Mouse (Mus musculus) heart, adult 2 months (tissue): ENCODE measurements around the gene Wfdc2.

Source experiments
- CTCF ChIP-seq: fragments of 200-600 bp; IDR thresholded peaks from 2 replicates; pipeline ENCODE4 v1.8.1; 2022; ENCODE audit warnings: antibody characterized with exemption, mild to moderate bottlenecking, moderate library complexity
- EP300 ChIP-seq: fragments of 200-500 bp; IDR thresholded peaks from 2 replicates; pipeline ENCODE4 v1.6.1; 2011; ENCODE audit warnings: low read depth, low read length, control low read depth; ENCODE audit not compliant: insufficient read depth
- POLR2A ChIP-seq: fragments of 200-500 bp; IDR thresholded peaks from 2 replicates; pipeline ENCODE4 v1.6.1; 2011; ENCODE audit warnings: mild to moderate bottlenecking, low read depth, low read length, control low read depth; ENCODE audit not compliant: insufficient read depth

- TF ChIP-seq POLR2A (no peak), CTCF (no peak), EP300 (no peak)
Measured at GRCm38 (mm10) chr2:164558426-164558825, 3.8 kb upstream of the Wfdc2 start.
